Mouse (Mus musculus) embryonic fibroblast, embryonic 13.5 days (primary cell): ENCODE results near the gene 3110082I17Rik. TPM values are rescaled to one million over a fixed set of nuclear protein-coding genes. Genes with fewer than 3 reads are reported as not detected.

Experiments
- H3K27ac ChIP-seq: 2 replicates; pipeline ENCODE4 v1.5.1; 2012; ENCODE audit warnings: low read length, control low read depth, inconsistent platforms; ENCODE audit not compliant: insufficient read depth
- H3K4me1 ChIP-seq: 2 replicates; pipeline ENCODE4 v1.6.1; 2011; ENCODE audit warnings: low read length; ENCODE audit not compliant: control insufficient read depth, insufficient read depth
- H3K4me3 ChIP-seq: 2 replicates; pipeline ENCODE4 v1.5.1; 2011; ENCODE audit warnings: mild to moderate bottlenecking, control low read depth, low read length; ENCODE audit not compliant: insufficient read depth
- CTCF ChIP-seq: IDR thresholded peaks from 2 replicates; pipeline ENCODE4 v1.5.1; 2011; ENCODE audit warnings: mild to moderate bottlenecking, control low read depth, low read length, moderate library complexity, borderline replicate concordance; ENCODE audit not compliant: insufficient read depth
- POLR2A ChIP-seq: IDR thresholded peaks from 2 replicates; pipeline ENCODE4 v1.6.1; 2011; ENCODE audit warnings: low read depth, mild to moderate bottlenecking, control low read depth, low read length, moderate library complexity
- polyA plus RNA-seq: library from polyadenylated mRNA; stranded (reverse); fragments of >200 nt; gene quantifications from 2 replicates; pipeline ENCODE4 v1.2.4, GENCODE M21; 2011; ENCODE audit warnings: low read depth; ENCODE audit not compliant: missing spikeins, insufficient read length

Gene 3110082I17Rik
- polyA plus RNA-seq, 1 experiment = 15.3 TPM

GRCm38 (mm10) chr5:139403692-139404260 is 56.6 kb downstream of the 3110082I17Rik start:
- no peak for TF ChIP-seq CTCF
- TF ChIP-seq POLR2A = no peak
- Histone ChIP-seq H3K4me1 (0 out of 2 replicates have a peak, but pooled peaks cover 3% of the 10 kb centered on the region), H3K4me3 (no peak overlapping the region), H3K27ac (no peak overlapping the region)

DNA sequence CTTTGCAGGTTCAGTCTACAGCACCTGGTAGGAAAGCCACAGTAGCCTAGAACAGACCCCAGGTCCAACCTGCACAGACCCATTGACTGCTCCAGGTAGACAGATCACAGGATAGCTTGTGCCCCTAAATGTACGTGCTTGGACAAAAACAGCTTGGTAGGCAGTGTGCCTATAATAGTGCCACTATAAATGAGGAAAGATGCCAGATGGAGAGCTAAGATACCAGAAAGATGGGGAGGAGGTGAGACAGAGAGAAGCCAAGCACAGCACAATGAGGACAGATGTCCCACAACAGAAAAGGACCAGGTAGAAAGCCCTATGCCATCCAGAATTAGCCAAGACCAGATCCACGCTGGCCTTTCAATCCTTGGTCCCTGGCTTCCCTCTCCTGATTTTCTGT is 58.2 kb downstream of the 3110082I17Rik start:
- Histone ChIP-seq H3K27ac (no peak overlapping the region), H3K4me1 (0 out of 2 replicates have a peak, but pooled peaks cover under 1% of the 10 kb centered on the region), H3K4me3 (no peak overlapping the region)
- no peak for TF ChIP-seq POLR2A

DNA sequence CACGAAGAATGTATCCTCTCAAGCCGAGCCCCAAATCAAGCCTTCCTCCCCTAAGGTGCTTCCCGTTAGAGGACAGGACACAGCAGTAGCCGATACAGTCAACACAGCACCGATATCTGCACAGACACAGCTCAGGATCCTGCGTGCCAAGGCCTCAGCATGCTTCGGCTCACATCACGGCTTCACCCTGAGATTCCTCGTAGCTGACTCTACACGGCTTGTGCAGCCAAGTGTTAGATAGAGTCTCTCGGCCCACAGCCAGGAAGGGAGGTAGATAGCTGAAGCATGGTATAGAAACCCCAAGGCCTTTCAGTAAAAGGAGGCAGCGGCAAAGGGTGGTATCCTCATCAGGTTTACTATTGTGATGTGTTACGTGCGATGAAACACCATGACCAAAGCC is 60.3 kb downstream of the 3110082I17Rik start:
- TF ChIP-seq CTCF (no peak), POLR2A (no peak)
- no peaks in the 10 kb centered on the region for H3K4me1 ChIP-seq
- H3K27ac ChIP-seq = no peak overlapping the region
- H3K4me3 ChIP-seq = no peak overlapping the region

GRCm38 (mm10) chr5:139398786-139399185 is 61.5 kb downstream of the 3110082I17Rik start:
- no peak overlapping the region for H3K4me3 ChIP-seq
- TF ChIP-seq CTCF = no peak
- no peak for TF ChIP-seq POLR2A
- H3K4me1 ChIP-seq = no peaks in the 10 kb centered on the region
- no peak overlapping the region for H3K27ac ChIP-seq

DNA sequence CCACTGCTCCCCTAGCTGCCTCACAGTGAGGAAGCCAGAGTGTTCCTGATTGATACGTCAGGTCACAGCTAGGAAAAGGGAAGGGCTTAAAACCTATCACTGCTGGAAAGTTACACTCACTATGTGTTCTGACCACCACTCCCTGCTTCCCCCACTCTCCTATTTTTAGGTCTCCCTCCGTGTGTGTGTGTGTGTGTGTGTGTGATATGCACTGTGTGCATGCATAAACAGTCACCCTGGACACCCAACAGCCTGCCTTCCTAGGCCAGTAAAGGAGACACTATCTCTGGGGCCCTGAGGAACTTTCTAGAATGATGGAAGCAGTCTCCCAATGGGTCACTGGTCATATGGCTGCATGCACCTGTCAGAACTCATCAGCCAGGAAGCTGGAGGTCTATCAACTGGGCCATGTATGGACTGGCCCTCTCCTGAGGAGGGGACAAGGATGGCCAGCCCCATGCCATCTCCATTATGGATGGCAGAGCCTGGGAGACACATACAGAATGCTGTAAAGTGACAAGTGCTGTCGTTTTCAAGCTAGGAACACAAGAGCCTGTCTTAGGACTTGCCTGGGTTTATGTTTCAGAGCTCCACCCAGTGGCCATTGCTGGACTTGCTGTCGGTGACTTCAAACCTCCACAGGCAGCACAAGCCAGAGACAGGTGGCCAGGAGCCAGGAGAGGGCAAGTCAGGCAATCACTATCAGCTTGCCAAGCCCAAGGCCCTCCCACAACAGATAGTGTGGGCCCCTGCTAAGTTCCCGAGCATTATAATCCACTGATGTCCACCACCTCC is 62.2 kb downstream of the 3110082I17Rik start:
- TF ChIP-seq CTCF (peak; percentile 49), POLR2A (no peak)
- no peak overlapping the region for H3K27ac ChIP-seq
- no peaks in the 10 kb centered on the region for H3K4me1 ChIP-seq
- H3K4me3 ChIP-seq = no peak overlapping the region

DNA sequence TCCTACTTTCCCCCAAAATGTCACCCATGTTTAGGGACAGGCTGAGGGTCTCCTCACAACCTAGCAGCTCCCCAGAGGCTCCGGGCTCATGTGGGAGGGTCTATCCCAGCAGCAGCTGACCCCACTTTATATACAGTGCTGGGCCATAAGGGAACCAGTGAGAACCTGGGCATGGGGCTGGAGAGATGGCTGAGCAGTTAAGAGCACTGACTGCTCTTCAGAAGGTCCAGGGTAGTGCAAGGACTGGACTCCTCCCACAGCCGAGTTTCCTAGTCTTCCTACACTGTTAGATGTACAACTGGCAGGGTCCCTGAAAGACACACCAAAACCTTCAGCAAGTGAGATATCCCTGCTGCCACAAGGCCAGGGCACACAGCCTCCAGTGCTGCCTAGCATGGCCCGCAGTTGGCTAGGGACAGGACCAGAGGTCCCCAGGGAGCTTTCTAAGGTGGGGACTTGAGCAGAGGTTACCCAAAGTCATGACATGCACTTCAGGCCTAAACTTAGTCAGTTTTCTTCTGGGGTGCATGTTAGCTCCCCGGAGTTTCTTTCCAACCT is 62.9 kb downstream of the 3110082I17Rik start:
- Histone ChIP-seq H3K27ac (no peak overlapping the region), H3K4me3 (no peak overlapping the region), H3K4me1 (no peaks in the 10 kb centered on the region)
- TF ChIP-seq CTCF = no peak
- TF ChIP-seq POLR2A = no peak

DNA sequence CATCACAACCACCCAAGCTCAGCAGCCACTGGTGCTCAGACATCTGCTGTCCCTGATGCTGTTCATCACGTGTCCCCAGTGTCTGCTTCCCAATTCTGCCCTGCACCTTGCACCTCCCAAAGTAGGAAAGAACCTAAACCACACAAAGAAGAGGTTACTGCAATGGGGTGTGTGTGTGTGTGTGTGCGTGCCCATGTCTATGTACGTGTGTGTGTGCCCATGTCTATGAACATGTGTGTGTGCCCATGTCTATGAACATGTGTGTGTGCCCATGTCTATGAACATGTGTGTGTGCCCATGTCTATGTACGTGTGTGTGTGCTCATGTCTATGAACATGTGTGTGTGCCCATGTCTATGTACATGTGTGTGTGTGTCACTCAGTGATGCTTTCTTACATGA is 64.8 kb downstream of the 3110082I17Rik start:
- H3K27ac ChIP-seq = no peak overlapping the region
- TF ChIP-seq POLR2A (no peak), CTCF (no peak)
- H3K4me1 ChIP-seq = no peaks in the 10 kb centered on the region
- no peak overlapping the region for H3K4me3 ChIP-seq

DNA sequence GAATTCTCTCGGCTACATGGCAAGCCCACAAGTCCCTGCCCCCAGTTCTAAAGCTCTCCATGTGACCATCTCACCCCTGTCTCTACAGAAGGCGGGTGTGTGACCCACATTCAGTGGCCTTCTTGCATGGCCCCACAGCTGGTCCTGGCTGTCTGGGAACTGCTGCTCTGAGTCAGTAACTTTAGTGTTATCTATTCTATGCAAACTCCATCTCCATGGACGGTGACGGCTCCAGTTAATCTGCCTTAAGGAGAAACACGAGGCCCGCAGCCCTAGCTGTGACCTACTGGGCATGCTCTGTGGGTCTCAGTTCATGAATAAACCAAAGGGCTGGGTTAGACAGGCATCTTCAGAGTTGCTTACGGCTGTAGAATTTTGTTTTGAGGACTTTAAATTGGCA is 65.9 kb downstream of the 3110082I17Rik start:
- H3K4me1 ChIP-seq = no peaks in the 10 kb centered on the region
- no peak overlapping the region for H3K27ac ChIP-seq
- no peak overlapping the region for H3K4me3 ChIP-seq
- no peak for TF ChIP-seq POLR2A

- Histone ChIP-seq H3K4me3 (no peak overlapping the region), H3K4me1 (no peaks in the 10 kb centered on the region), H3K27ac (no peak overlapping the region)
- TF ChIP-seq CTCF (no peak), POLR2A (no peak)
Measured at GRCm38 (mm10) chr5:139393197-139393588, 67.1 kb downstream of the 3110082I17Rik start.
